Mouse (Mus musculus): Measurements from ENCODE around the gene Wdr64. TPM values are rescaled to one million over a fixed set of nuclear protein-coding genes. Genes with fewer than 3 reads are reported as not detected.

Wdr64 gene
- total RNA-seq, 2 experiments from 2014 or later: not detected

DNA sequence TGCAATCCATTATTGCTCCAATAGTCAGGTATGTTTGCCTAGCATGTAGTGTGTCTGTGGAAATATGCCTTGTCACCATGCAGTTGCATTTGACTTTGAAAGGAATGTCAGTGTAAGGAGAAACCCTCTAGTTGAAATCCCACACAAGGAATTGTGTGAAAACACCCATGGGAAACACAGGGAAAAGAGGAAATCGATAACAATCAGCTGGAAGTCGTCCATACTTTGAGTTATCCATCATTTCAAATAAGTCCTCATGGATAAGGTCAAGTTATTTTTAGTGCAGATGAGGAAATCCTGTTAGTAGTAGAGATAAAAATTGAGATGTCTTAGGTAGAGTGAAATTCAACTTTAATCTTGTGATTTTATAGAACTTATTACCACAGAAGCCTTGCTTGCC lies 96.3 kb downstream of the Wdr64 start:
- no peak for DNase-seq (ENCODE audit: extremely low spot score in 1 of 2, low spot score in 2 of 2)
- Histone ChIP-seq H3K4me3 (no peak overlapping the region), H3K27ac (no peak overlapping the region)
- intact Hi-C loops (cut with DNase I): no loop called here
- no peak for TF ChIP-seq CTCF (IDR thresholded peaks at IDR 0.05)

DNA sequence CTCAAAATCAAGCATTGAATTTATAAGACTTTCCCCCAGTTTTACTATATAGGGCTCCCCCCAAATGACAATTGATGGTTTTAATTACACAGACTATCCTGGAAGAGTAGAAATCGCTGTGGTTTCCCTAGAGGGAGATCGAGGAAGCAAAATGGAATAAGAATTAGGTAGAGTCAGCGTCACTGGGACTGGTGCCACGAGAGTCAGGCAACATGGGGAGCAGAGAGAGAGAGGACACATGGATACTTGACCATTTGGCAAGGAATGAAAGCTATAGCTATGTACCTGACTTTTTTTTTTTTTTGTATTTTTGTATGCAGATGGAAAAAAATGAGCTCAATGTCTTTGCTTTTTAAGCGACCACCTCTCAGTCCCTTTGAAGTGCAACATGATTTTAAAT lies 110.0 kb downstream of the Wdr64 start:
- H3K4me3 ChIP-seq: no peak overlapping the region
- intact Hi-C loops (cut with DNase I): no loop called here
- no peak overlapping the region for H3K27ac ChIP-seq
- TF ChIP-seq CTCF (IDR thresholded peaks at IDR 0.05): no peak
- no peak for DNase-seq (ENCODE audit: extremely low spot score in 1 of 2, low spot score in 2 of 2)

DNA sequence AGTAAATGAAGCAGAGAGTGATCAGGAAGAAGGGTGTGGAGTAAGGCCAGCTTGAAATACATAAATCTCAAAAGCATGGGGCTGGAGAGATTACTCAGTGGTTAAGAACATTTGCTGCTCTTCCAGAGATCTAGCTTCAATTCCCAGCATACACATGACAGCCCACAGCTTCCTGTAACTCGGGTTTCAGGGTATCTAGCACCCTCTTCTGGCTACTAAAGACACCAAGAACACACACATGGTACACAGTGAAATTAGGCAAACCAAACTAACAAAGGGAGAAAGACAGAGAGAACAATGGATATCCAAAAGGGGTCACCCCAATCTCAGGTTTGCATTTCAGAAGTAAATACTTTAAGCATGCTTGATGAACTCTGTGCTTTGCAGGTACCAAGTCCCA lies 113.2 kb downstream of the Wdr64 start:
- TF ChIP-seq CTCF (IDR thresholded peaks at IDR 0.05): no peak; the same call in 1 of the 2 replicates
- no peak for DNase-seq (ENCODE audit: extremely low spot score in 1 of 2, low spot score in 2 of 2)
- Histone ChIP-seq H3K27ac (no peak overlapping the region), H3K4me3 (no peak overlapping the region)
- intact Hi-C loops (cut with DNase I): no loop called here

DNA sequence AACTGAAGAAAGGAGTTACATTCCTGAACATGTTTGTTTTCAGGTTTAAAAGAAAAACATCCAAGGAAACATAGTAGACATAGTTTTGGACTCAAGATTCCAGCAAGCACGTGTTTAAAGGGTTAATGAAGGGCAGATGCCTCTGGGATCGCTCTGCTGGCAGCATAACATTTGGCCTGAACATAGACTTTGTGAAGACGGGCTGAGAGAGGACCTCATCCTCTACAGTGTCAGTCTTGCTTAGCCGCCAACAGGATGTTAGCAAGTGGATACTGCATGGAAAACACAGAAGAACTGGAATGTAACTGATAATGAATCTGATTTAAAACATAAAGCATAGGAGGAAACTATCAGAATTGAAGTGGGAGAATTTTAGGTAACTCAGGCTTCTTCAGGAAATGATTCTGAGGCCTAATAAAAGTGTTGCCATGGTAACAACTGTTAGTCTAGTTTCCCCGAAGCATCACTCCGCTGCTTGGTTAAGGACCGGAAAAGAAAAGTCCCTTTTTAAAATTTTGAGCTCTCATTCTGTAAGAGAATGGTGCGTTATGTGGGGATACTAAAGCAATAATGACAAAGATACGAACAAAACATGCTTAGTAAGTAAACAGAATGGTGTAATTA lies 125.5 kb downstream of the Wdr64 start:
- no peak for DNase-seq (ENCODE audit: extremely low spot score in 1 of 2, low spot score in 2 of 2)
- no peak overlapping the region for H3K4me3 ChIP-seq
- intact Hi-C loops (cut with DNase I): no loop called here
- TF ChIP-seq CTCF (IDR thresholded peaks at IDR 0.05): no peak
- H3K27ac ChIP-seq: no peak overlapping the region

DNA sequence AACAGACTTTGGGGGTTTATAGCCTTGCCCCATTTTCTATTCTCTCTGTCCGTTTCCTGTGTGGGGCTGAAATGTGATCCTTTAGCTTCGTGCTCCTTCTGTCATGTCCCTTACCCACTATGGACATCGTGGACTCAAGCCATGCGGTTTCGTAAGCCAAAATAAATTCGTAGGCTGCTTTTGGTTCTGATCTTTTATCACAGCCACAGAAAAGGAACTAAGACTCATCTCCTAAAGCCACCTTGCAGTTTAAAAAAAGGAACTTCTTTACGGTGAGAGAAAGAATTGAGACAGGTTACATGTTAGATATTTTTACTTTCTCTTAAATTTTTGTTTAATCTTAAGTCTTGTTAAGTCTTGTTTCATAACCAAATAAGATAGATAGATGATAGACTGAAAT lies 130.1 kb downstream of the Wdr64 start:
- no peak for TF ChIP-seq CTCF (IDR thresholded peaks at IDR 0.05)
- intact Hi-C loops (cut with DNase I): no loop called here
- DNase-seq (ENCODE audit: extremely low spot score in 1 of 2, low spot score in 2 of 2): no peak
- Histone ChIP-seq H3K4me3 (no peak overlapping the region), H3K27ac (no peak overlapping the region)

DNA sequence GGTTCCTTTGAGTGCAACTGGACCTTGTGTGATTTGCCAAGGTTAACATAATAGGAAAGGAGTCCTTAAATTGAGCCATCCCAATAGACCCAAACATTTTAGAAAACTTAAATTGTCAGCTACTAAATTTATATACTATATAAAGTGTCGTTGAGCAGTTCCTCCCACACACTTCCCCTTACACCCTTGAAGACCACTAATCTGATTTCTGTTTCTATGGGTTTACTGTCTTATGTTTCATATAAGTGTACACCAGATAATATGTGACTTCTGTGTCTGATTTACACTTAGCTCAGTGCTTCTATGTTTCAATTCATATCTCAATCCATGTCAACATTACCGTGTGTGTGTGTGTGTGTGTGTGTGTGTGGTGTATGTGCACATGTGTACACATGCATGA lies 130.8 kb downstream of the Wdr64 start:
- no peak for TF ChIP-seq CTCF (IDR thresholded peaks at IDR 0.05)
- Histone ChIP-seq H3K4me3 (no peak overlapping the region), H3K27ac (no peak overlapping the region)
- intact Hi-C loops (cut with DNase I): no loop called here
- no peak for DNase-seq (ENCODE audit: extremely low spot score in 1 of 2, low spot score in 2 of 2)

DNA sequence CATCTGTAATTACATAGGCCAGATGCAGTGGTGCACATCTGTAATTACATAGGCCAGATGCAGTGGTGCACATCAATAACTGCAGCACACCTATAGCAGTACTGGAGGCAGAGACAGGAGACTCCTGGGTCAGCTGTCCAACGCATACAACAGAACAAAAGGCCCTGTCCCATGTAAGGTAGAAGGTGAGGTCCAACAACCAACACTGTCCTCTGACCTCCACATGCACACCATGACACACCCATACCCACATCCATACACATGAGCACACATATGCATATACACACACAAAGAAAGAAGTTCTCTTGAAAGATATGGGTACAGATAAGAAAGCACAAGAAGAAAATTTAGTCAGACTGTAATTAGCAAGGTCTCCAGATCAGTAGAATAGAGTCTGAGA lies 157.1 kb downstream of the Wdr64 start:
- Histone ChIP-seq H3K27ac (no peak overlapping the region), H3K4me3 (no peak overlapping the region)
- no peak for DNase-seq (ENCODE audit: extremely low spot score in 1 of 2, low spot score in 2 of 2)
- TF ChIP-seq CTCF (IDR thresholded peaks at IDR 0.05): no peak
- intact Hi-C loops (cut with DNase I): no loop called here

Other genes starting within 250 kb of the Wdr64 start
- gene Rgs7, start 206.1 kb upstream of the Wdr64 start, total RNA-seq (2021): 100 to 1,000 TPM; 114 to 120 TPM
- gene Kmo, start 78.2 kb upstream of the Wdr64 start, total RNA-seq (2021): under 1 TPM in 1 of 2 experiments, not detected in 1; 0.14 TPM
- gene Fh1, start 73.0 kb upstream of the Wdr64 start, total RNA-seq (2021): 10 to 100 TPM; 66.7 to 82.2 TPM
- gene Opn3, start 5.8 kb upstream of the Wdr64 start, total RNA-seq (2021): 1 to 10 TPM; 6.1 to 6.6 TPM
- gene Chml, start 5.7 kb upstream of the Wdr64 start, total RNA-seq (2021): 10 to 100 TPM in 1 of 2 experiments, 1 to 10 TPM in 1; 10.0 to 10.1 TPM
- 1 to 10 TPM in 1 of 2 experiments, under 1 TPM in 1; 0.21 to 1.9 TPM for gene Exo1, start 182.0 kb downstream of the Wdr64 start, total RNA-seq (2021)
- gene Gm38100, start 221.7 kb downstream of the Wdr64 start, total RNA-seq (2021): not detected